Mouse (Mus musculus) olfactory bulb, adult 2 months (tissue): Measurements from ENCODE around the gene Taar7d. TPM values are rescaled to one million over a fixed set of nuclear protein-coding genes. Genes with fewer than 3 reads are reported as not detected.
A peak's percentile ranks its signal among the peaks of the same experiment; 100 is the strongest.

ENCODE experiments used
- H3K27ac ChIP-seq: fragments of 200-500 bp; 2 replicates; pipeline ENCODE4 v1.5.1; 2012; ENCODE audit warnings: low read depth, low read length; ENCODE audit not compliant: insufficient read depth
- H3K4me1 ChIP-seq: fragments of 200-500 bp; 2 replicates; pipeline ENCODE4 v1.6.1; 2012; ENCODE audit warnings: low read length; ENCODE audit not compliant: control insufficient read depth, insufficient read depth
- H3K4me3 ChIP-seq: fragments of 200-500 bp; 2 replicates; pipeline ENCODE4 v1.5.1; 2012; ENCODE audit warnings: mild to moderate bottlenecking, low read depth, low read length, moderate library complexity; ENCODE audit not compliant: insufficient read depth
- CTCF ChIP-seq: fragments of 200-500 bp; IDR thresholded peaks from 2 replicates; pipeline ENCODE4 v1.5.1; 2012; ENCODE audit warnings: low read depth, mild to moderate bottlenecking, low read length, moderate library complexity; ENCODE audit not compliant: insufficient read depth
- POLR2A ChIP-seq: fragments of 200-500 bp; IDR thresholded peaks from 2 replicates; pipeline ENCODE4 v1.6.1; 2012; ENCODE audit warnings: mild to moderate bottlenecking, low read depth, low read length, moderate library complexity; ENCODE audit not compliant: insufficient read depth
- WGBS: fragments of 180-500 bp; shearing (Covaris S2); methylation state at CpG from one replicate; pipeline ENCODE4 v1.1.7; 2018; 5-methylcytosine and 5-hydroxymethylcytosine counted together
- polyA plus RNA-seq: library from polyadenylated mRNA; stranded (reverse); fragments of >200 nt; gene quantifications from 2 replicates; pipeline ENCODE4 v1.2.4, GENCODE M21; 2012; ENCODE audit warnings: low replicate concordance; ENCODE audit not compliant: missing spikeins, insufficient read depth, insufficient read length

Taar7d gene
- polyA plus RNA-seq = not detected in 2 replicates

GRCm38 (mm10) chr10:24026922-24027321 is at the start of gene Taar7d:
Gene Taar7d (plus strand): TSS chr10:24027222.
- TF ChIP-seq POLR2A (no peak), CTCF (no peak)
- Histone ChIP-seq H3K4me1 (no peaks in the 10 kb centered on the region), H3K4me3 (no peak within 1 kb of the TSS), H3K27ac (no peak within 1 kb of the TSS)

GRCm38 (mm10) chr10:23977958-23978357 is 49.1 kb upstream of the Taar7d start:
- no peak overlapping the region for H3K27ac ChIP-seq
- no peak overlapping the region for H3K4me3 ChIP-seq
- WGBS = 79% methylated on average over 4 of the region's 4 CpGs
- H3K4me1 ChIP-seq = no peaks in the 10 kb centered on the region
- TF ChIP-seq POLR2A = no peak
- TF ChIP-seq CTCF = no peak

GRCm38 (mm10) chr10:23978901-23979705 is 47.9 kb upstream of the Taar7d start:
- Histone ChIP-seq H3K4me1 (no peaks in the 10 kb centered on the region), H3K4me3 (no peak overlapping the region), H3K27ac (no peak overlapping the region)
- 37% methylated on average over 16 of the region's 16 CpGs for WGBS
- no peak for TF ChIP-seq POLR2A
- TF ChIP-seq CTCF = peak; percentile 56

DNA sequence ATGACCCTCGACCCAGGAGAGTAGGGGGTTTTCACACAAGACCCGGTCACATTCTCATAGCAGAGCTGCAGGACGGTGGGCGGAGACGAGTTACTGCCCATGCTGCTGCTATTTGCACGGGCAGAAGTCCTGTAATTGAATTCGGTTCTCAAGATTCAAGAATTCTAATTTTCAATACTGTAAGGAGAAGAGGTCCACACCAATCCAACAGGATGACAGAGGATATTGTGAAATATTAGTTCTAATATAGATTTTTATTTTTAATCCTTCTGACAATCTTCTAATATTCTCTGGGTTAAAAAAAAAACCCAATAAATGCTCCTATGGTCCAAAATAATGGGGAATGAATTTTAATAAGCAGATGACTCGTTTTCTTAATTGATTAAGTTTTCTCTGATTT is 41.5 kb upstream of the Taar7d start, which contains the start of gene Taar6:
TSS of gene Taar6 (minus strand) at position 101 of the 400 bp plus-strand sequence.
- H3K27ac ChIP-seq = no peak within 1 kb of the TSS
- WGBS = 84% methylated on average over 8 of the region's 8 CpGs
- TF ChIP-seq CTCF = no peak
- no peak for TF ChIP-seq POLR2A
- no peaks in the 10 kb centered on the region for H3K4me1 ChIP-seq
- no peak within 1 kb of the TSS for H3K4me3 ChIP-seq

- 75% methylated on average over 5 of the region's 5 CpGs for WGBS
- H3K27ac ChIP-seq = no peak overlapping the region
- no peak overlapping the region for H3K4me3 ChIP-seq
- no peaks in the 10 kb centered on the region for H3K4me1 ChIP-seq
- TF ChIP-seq POLR2A (no peak), CTCF (no peak)
Measured at GRCm38 (mm10) chr10:23986419-23986818, 40.6 kb upstream of the Taar7d start.

DNA sequence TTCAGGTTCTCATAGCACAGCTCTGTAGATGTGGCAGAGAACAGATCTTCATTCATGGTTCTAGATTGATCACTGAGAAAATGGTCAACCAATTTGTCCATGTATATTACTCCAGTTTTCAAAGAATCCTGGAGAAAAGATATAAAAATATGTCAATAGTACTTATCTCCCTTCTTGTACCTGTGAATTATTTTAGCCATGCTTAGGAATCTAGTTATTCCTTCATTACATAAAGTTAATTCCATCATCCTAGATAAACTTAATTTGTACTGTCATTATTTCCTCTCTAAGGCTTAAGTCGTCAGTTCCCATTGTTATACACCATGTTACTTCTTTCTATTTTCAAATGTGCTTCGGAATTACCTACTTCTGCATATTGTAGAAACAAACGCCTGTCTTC is 33.6 kb upstream of the Taar7d start, which contains the start of gene Taar7a:
TSS of gene Taar7a (minus strand) at position 101 of the 400 bp plus-strand sequence.
- Histone ChIP-seq H3K4me3 (no peak within 1 kb of the TSS), H3K27ac (no peak within 1 kb of the TSS), H3K4me1 (no peaks in the 10 kb centered on the region)
- WGBS = 80% methylated on average over 3 of the region's 3 CpGs
- TF ChIP-seq CTCF (no peak), POLR2A (no peak)

- WGBS = 88% methylated on average over 1 of the region's 1 CpGs
- Histone ChIP-seq H3K4me1 (no peaks in the 10 kb centered on the region), H3K4me3 (no peak within 1 kb of the TSS), H3K27ac (no peak within 1 kb of the TSS)
- TF ChIP-seq POLR2A (no peak), CTCF (no peak)
Measured at GRCm38 (mm10) chr10:23999639-24000038, 27.4 kb upstream of the Taar7d start, which contains the start of gene Taar7b. Gene Taar7b (plus strand): TSS chr10:23999939.

DNA sequence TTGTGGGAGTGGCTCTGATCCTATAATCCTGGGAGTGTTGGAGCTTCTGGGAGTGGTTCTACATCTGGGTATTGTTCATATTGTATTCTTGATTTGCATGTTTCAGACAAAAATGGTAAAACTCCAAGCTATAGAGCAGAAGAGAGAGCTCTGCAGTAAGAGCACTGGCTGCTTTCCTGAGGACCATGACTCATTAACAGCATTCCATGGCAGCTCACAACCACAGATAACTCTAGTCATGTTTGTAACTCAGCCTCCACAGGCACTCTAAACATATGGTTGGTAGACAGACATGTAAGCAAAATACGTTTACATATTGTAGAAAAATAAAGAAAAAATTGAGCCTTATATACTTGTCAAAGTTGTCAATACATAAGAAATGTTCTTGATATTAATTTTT is 20.6 kb upstream of the Taar7d start:
- H3K4me1 ChIP-seq = no peaks in the 10 kb centered on the region
- H3K4me3 ChIP-seq = no peak overlapping the region
- no peak for TF ChIP-seq POLR2A
- no peak for TF ChIP-seq CTCF
- 76% methylated on average over 1 of the region's 1 CpGs for WGBS
- no peak overlapping the region for H3K27ac ChIP-seq

GRCm38 (mm10) chr10:24007034-24007433 is 20.0 kb upstream of the Taar7d start:
- Histone ChIP-seq H3K27ac (no peak overlapping the region), H3K4me1 (no peaks in the 10 kb centered on the region), H3K4me3 (no peak overlapping the region)
- 35% methylated on average over 2 of the region's 2 CpGs for WGBS
- no peak for TF ChIP-seq CTCF
- no peak for TF ChIP-seq POLR2A

- H3K4me1 ChIP-seq = no peaks in the 10 kb centered on the region
- H3K4me3 ChIP-seq = no peak overlapping the region
- no peak for TF ChIP-seq CTCF
- TF ChIP-seq POLR2A = no peak
- no peak overlapping the region for H3K27ac ChIP-seq
- 95% methylated on average over 1 of the region's 1 CpGs for WGBS
Measured at GRCm38 (mm10) chr10:24008143-24008542, 18.9 kb upstream of the Taar7d start.
